17 mouse cellular contexts compared by ENCODE assay signal in genomic region chr5:64095342-64095993, GRCm38 (mm10). TPM values are rescaled to one million over a fixed set of nuclear protein-coding genes. Genes with fewer than 3 reads are reported as not detected.
DNase-seq lines count a peak whose midpoint lies in the region; ATAC-seq and TF ChIP-seq lines count a peak whose summit lies in the region.
"Had no signal": no experiment of that assay in that cellular context is flagged by ENCODE, and none has a peak within 500 bp of the region (broad histone marks: within the 10 kb centered on the region; RNA-seq: fewer than 3 reads in every experiment).

No protein-coding gene starts in this region.

- ATAC-seq in megakaryocyte, adult 5-6 weeks (ENCODE audit: poor library complexity, severe bottlenecking): no peak
- ATAC-seq in intestine, embryonic 15.5 days: peak; percentile 41; the same call in 1 of the 2 replicates
- ATAC-seq in liver, postnatal 0 days: no peak
- ATAC-seq in hindbrain, embryonic 12.5 days (ENCODE audit: low FRiP score): no peak
- ATAC-seq: midbrain, embryonic 15.5 days had no signal

- whole genome bisulfite sequencing in intestine, embryonic 15.5 days: 51% methylated on average over 5 of the region's 5 CpGs
- WGBS in liver, postnatal 0 days (ENCODE audit: insufficient replicate concordance): 54% methylated on average over 5 of the region's 5 CpGs
- WGBS in hindbrain, embryonic 12.5 days: 77% methylated on average over 5 of the region's 5 CpGs

- in situ Hi-C loops in ES-E14 (cut with MboI; ENCODE audit: low sequenced_read_pairs in 2 of 2, unreplicated experiment in 2 of 2): no loop called here

- TF ChIP-seq CTCF in liver, postnatal 0 days (IDR thresholded peaks at IDR 0.05; ENCODE audit: low read depth): no peak

- peak overlapping the region; percentile 25; the same call in 1 of the 2 replicates for H3K27ac ChIP-seq in ES-E14 (ENCODE audit: insufficient read depth, low read depth, low read length, poor library complexity, severe bottlenecking)
- 0 out of 2 replicates have a peak overlapping the region, but pooled peaks have one; percentile 6 for H3K27ac ChIP-seq in intestine, embryonic 15.5 days
- 0 out of 2 replicates have a peak overlapping the region, but pooled peaks have one; percentile 12 for H3K27ac ChIP-seq in liver, postnatal 0 days (ENCODE audit: low read depth)
- no peak overlapping the region for H3K27ac ChIP-seq in hindbrain, embryonic 12.5 days
- H3K27ac ChIP-seq: embryonic facial prominence, embryonic 13.5 days; forebrain, embryonic 10.5 days; kidney, postnatal 0 days; midbrain, embryonic 15.5 days; neural tube, embryonic 12.5 days; stomach, embryonic 15.5 days had no signal

- peak overlapping the region; percentile 97 for H3K4me3 ChIP-seq in megakaryocyte, embryonic 14.5 days (replicated peaks)
- H3K4me3 ChIP-seq in ES-E14 (ENCODE audit: insufficient read depth in 1 of 2, low read depth in 1 of 2, low read length in 2 of 2, poor library complexity in 1 of 2, severe bottlenecking in 1 of 2): no peak overlapping the region
- no peak overlapping the region for H3K4me3 ChIP-seq in intestine, embryonic 15.5 days (replicated peaks)
- H3K4me3 ChIP-seq in liver, postnatal 0 days (ENCODE audit: low read depth, low read length): no peak overlapping the region
- H3K4me3 ChIP-seq in hindbrain, embryonic 12.5 days: no peak overlapping the region
- H3K4me3 ChIP-seq: embryonic facial prominence, embryonic 13.5 days; forebrain, embryonic 10.5 days; midbrain, embryonic 15.5 days; neural tube, embryonic 12.5 days; stomach, embryonic 15.5 days had no signal

- DNase-seq in ES-E14 (ENCODE audit: low read depth, low spot score): no peak
- no peak for DNase-seq in liver, postnatal 0 days
- no peak for DNase-seq in cerebellum, adult 8-10 months
- no peak for DNase-seq in kidney, adult 9 months
- DNase-seq: cerebellum, postnatal 36 days; heart, postnatal 14 days; layer of hippocampus, adult 9-11 months had no signal

- 0 out of 2 replicates have a peak overlapping the region, but pooled peaks have one; percentile 1 for H3K4me2 ChIP-seq in intestine, embryonic 15.5 days (replicated peaks)
- H3K4me2 ChIP-seq in liver, postnatal 0 days (ENCODE audit: low read depth, low read length): no peak overlapping the region
- no peak overlapping the region for H3K4me2 ChIP-seq in hindbrain, embryonic 12.5 days (replicated peaks)
- H3K4me2 ChIP-seq: midbrain, embryonic 15.5 days; neural tube, embryonic 12.5 days; stomach, embryonic 15.5 days had no signal

- H3K9ac ChIP-seq in ES-E14 (ENCODE audit: insufficient read depth, low read depth, low read length, poor library complexity, severe bottlenecking): no peak overlapping the region
- no peak overlapping the region for H3K9ac ChIP-seq in intestine, embryonic 15.5 days
- H3K9ac ChIP-seq in liver, postnatal 0 days (replicated peaks): no peak overlapping the region
- H3K9ac ChIP-seq in hindbrain, embryonic 12.5 days: no peak overlapping the region
- H3K9ac ChIP-seq: embryonic facial prominence, embryonic 13.5 days; midbrain, embryonic 15.5 days; neural tube, embryonic 12.5 days; stomach, embryonic 15.5 days had no signal

- TF ChIP-seq EP300 in liver, postnatal 0 days (IDR thresholded peaks at IDR 0.05; ENCODE audit: low read depth): no peak

- H3K4me1 ChIP-seq in megakaryocyte, embryonic 14.5 days: peaks cover 71% of the 10 kb centered on the region
- H3K4me1 ChIP-seq in ES-E14 (ENCODE audit: control insufficient read depth in 2 of 2, insufficient read depth in 2 of 2, low read length in 2 of 2, poor library complexity in 1 of 2): peaks cover 5 to 9% of the 10 kb centered on the region in 2 experiments; a peak in 3 of 4 replicates
- peaks cover 13% of the 10 kb centered on the region for H3K4me1 ChIP-seq in intestine, embryonic 15.5 days (replicated peaks)
- peaks cover 24% of the 10 kb centered on the region for H3K4me1 ChIP-seq in liver, postnatal 0 days (ENCODE audit: insufficient read depth)
- peaks cover 15% of the 10 kb centered on the region for H3K4me1 ChIP-seq in hindbrain, embryonic 12.5 days

- no peaks in the 10 kb centered on the region for H3K9me3 ChIP-seq in megakaryocyte, embryonic 14.5 days
- H3K9me3 ChIP-seq in ES-E14 (ENCODE audit: control insufficient read depth, insufficient read depth, low read depth, low read length): no peaks in the 10 kb centered on the region
- H3K9me3 ChIP-seq in intestine, embryonic 15.5 days: no peaks in the 10 kb centered on the region
- no peaks in the 10 kb centered on the region for H3K9me3 ChIP-seq in liver, postnatal 0 days (ENCODE audit: low read length)
- H3K9me3 ChIP-seq in hindbrain, embryonic 12.5 days (replicated peaks): no peaks in the 10 kb centered on the region
- H3K9me3 ChIP-seq: embryonic facial prominence, embryonic 13.5 days; forebrain, embryonic 10.5 days; midbrain, embryonic 15.5 days; neural tube, embryonic 12.5 days; stomach, embryonic 15.5 days had no signal

- no peaks in the 10 kb centered on the region for H3K27me3 ChIP-seq in megakaryocyte, embryonic 14.5 days (replicated peaks)
- no peaks in the 10 kb centered on the region for H3K27me3 ChIP-seq in intestine, embryonic 15.5 days (replicated peaks)
- no peaks in the 10 kb centered on the region for H3K27me3 ChIP-seq in liver, postnatal 0 days (ENCODE audit: insufficient read depth, low read length)
- no peaks in the 10 kb centered on the region for H3K27me3 ChIP-seq in hindbrain, embryonic 12.5 days
- H3K27me3 ChIP-seq: embryonic facial prominence, embryonic 13.5 days; midbrain, embryonic 15.5 days; neural tube, embryonic 12.5 days; stomach, embryonic 15.5 days had no signal

- H3K36me3 ChIP-seq in megakaryocyte, embryonic 14.5 days (replicated peaks; ENCODE audit: low read length): peaks cover 61% of the 10 kb centered on the region
- H3K36me3 ChIP-seq in ES-E14 (ENCODE audit: control insufficient read depth, insufficient read depth, low read length, poor library complexity, severe bottlenecking): peaks cover 3% of the 10 kb centered on the region; the same call in 1 of the 2 replicates
- 0 out of 2 replicates have a peak, but pooled peaks cover 6% of the 10 kb centered on the region for H3K36me3 ChIP-seq in intestine, embryonic 15.5 days
- peaks cover 10% of the 10 kb centered on the region for H3K36me3 ChIP-seq in liver, postnatal 0 days (replicated peaks; ENCODE audit: insufficient read depth, low read length)
- peaks cover 11% of the 10 kb centered on the region for H3K36me3 ChIP-seq in hindbrain, embryonic 12.5 days

TF ChIP-seq in ES-E14, 5 proteins besides CTCF, POLR2A, EP300 and RAD21:
- TF ChIP-seq ZNF384 (IDR thresholded peaks at IDR 0.05; ENCODE audit: low read depth, low read length) (no peak), MAFK (IDR thresholded peaks at IDR 0.05; ENCODE audit: insufficient read depth, low read depth, low read length) (no peak), ZC3H11A (IDR thresholded peaks at IDR 0.05; ENCODE audit: borderline replicate concordance, low read depth, low read length) (no peak), HCFC1 (IDR thresholded peaks at IDR 0.05; ENCODE audit: borderline replicate concordance, insufficient read depth, low read length) (no peak), CHD2 (IDR thresholded peaks at IDR 0.05; ENCODE audit: low read depth, low read length) (no peak)

RNA-seq across cellular contexts. Expression of gene Pgm2, which starts 2.7 kb away (rescaled TPM):
- polyA plus RNA-seq in megakaryocyte, embryonic 14.5 days (2012; ENCODE audit: insufficient read depth, low replicate concordance): 21.2 and 33.3 TPM in 2 replicates
- total RNA-seq in megakaryocyte, adult 5-6 weeks (2015): 42.4 and 53.4 TPM in 2 replicates
- 40.5 and 41.3 TPM in 2 replicates for total RNA-seq in megakaryocyte, adult 5-6 weeks (2017)
- total RNA-seq in ES-E14 (2012; rRNA removed): 10.7 and 11.9 TPM in 2 replicates
- polyA plus RNA-seq in intestine, embryonic 15.5 days (2015; fragmentation: Nextera tagmentation; extraction: Ambion mirVana): 35.4 and 39.7 TPM in 2 replicates
- 9.7 and 11.9 TPM in 2 replicates for polyA plus RNA-seq in liver, postnatal 0 days (2015; fragmentation: Nextera tagmentation; extraction: Ambion mirVana)
- polyA plus RNA-seq in hindbrain, embryonic 12.5 days (2016; fragmentation: Nextera tagmentation; extraction: Ambion mirVana): 29.4 and 31.1 TPM in 2 replicates
